Mouse (Mus musculus): ENCODE results near the gene Nop58. TPM values are rescaled to one million over a fixed set of nuclear protein-coding genes. Genes with fewer than 3 reads are reported as not detected.
"Not testable (repeated sequence)": the region's sequence is repeated elsewhere in the genome, so short reads cannot be mapped to it uniquely, and the experiment has no call there.

Nop58 gene
- total RNA-seq, 1 experiment: 569 TPM

DNA sequence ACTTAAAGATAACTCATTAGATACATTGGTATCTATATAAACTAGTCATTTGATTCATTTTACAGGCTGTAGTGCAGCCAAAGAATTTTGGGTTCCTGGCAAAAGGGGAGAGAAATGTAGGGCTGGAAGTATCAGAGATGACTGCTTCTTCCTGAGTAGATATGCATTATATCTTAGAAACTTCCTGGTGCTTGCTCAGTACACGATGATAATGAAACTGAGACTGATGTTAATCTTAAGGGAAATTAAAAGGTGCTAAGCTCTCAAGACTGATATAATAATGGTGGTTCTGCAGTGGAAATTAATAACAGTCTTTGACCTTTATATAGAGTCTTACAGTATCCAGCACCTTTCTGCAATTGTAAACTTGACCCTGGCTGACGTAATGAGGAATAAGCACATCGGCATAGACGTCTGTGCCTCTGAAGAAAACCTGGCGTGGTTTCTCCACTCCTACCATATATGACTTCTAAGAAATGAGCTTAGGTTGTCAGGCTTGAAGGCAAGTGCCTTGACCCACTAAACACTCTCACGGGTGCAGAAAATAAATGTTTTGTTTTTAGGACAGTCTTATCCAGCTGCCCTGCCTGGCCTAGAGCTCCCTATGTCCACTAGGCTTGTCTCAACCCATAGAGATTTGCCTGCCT is 54.1 kb downstream of the Nop58 start:
- TF ChIP-seq ZC3H11A (IDR thresholded peaks at IDR 0.05; ENCODE audit: borderline replicate concordance, low read depth, low read length) (no peak), CHD2 (IDR thresholded peaks at IDR 0.05; ENCODE audit: low read depth, low read length) (no peak), MAFK (IDR thresholded peaks at IDR 0.05; ENCODE audit: insufficient read depth, low read depth, low read length) (no peak), ZNF384 (IDR thresholded peaks at IDR 0.05; ENCODE audit: low read depth, low read length) (no peak), HCFC1 (IDR thresholded peaks at IDR 0.05; ENCODE audit: borderline replicate concordance, insufficient read depth, low read length) (no peak)
- H3K27ac ChIP-seq (ENCODE audit: insufficient read depth, low read depth, low read length, poor library complexity, severe bottlenecking): no peak overlapping the region
- no peaks in the 10 kb centered on the region for H3K9me3 ChIP-seq (ENCODE audit: control insufficient read depth, insufficient read depth, low read depth, low read length)
- no peaks in the 10 kb centered on the region for H3K36me3 ChIP-seq (ENCODE audit: control insufficient read depth, insufficient read depth, low read length, poor library complexity, severe bottlenecking)
- H3K4me3 ChIP-seq (ENCODE audit: insufficient read depth in 1 of 2, low read depth in 1 of 2, low read length in 2 of 2, poor library complexity in 1 of 2, severe bottlenecking in 1 of 2): no peak overlapping the region
- no peak for DNase-seq (ENCODE audit: low read depth, low spot score)
- H3K9ac ChIP-seq (ENCODE audit: insufficient read depth, low read depth, low read length, poor library complexity, severe bottlenecking): no peak overlapping the region
- in situ Hi-C loops (cut with MboI; ENCODE audit: low sequenced_read_pairs in 2 of 2, unreplicated experiment in 2 of 2): no loop called here
- no peaks in the 10 kb centered on the region for H3K4me1 ChIP-seq (ENCODE audit: control insufficient read depth in 2 of 2, insufficient read depth in 2 of 2, low read length in 2 of 2, poor library complexity in 1 of 2)

DNA sequence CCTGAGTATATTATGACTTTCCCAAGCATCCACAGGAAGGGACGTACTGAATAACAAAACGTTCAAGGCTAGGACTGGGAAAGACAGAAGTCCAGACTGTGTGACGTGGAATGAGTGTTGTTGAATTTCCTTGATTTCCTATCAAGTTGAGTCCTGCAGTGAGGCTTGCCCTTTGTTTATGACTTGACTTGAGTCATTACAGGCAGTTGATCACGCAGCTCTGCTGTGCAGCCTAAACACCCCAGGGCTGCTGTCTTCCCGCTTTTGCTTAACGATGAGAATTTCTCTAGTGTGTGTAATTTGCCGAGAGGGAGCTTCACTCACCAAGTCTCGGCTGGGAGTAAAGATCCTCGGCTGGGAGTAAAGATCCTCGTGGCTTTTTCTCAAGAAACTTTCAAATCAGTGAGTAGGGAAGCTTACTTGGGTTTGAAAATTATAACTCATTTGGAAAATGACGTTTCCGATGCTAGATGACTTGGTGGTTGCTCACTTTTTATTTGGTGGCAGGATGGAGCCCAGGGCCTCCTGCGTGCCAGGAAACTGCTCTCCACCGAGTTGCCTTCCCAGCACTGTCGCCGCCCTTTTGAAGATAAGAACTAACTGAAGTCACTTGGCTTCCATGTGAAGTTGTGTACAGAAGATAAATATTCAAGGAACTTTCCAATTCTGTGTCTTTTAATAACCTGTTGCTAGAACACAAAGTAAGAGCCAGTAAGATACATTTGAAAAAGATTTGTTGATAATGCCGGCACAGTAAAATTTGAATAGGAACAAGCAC is 55.0 kb downstream of the Nop58 start:
- in situ Hi-C loops (cut with MboI; ENCODE audit: low sequenced_read_pairs in 2 of 2, unreplicated experiment in 2 of 2): no loop called here

DNA sequence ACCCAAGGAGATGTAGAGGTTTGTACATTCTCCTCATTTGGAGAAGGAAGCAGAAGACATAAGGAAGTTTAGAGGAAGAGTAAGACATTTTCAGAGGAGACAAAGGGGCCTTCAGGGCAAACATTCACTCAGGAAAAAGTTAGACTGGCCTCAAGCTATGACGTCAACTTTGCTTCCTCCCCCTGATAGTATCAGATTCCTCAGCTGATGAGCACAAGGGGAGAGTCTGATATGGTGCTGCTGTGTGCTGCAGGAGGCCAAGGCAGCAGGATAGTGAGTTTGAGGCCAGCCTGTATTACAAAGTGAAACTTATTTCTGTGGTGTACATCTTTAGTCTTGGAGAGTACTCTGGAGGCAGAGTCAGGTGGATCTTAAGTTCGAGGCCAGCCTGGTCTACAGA is 64.3 kb downstream of the Nop58 start:
- no peak overlapping the region for H3K4me3 ChIP-seq (ENCODE audit: insufficient read depth in 1 of 2, low read depth in 1 of 2, low read length in 2 of 2, poor library complexity in 1 of 2, severe bottlenecking in 1 of 2)
- no peaks in the 10 kb centered on the region for H3K9me3 ChIP-seq (ENCODE audit: control insufficient read depth, insufficient read depth, low read depth, low read length)
- in situ Hi-C loops (cut with MboI; ENCODE audit: low sequenced_read_pairs in 2 of 2, unreplicated experiment in 2 of 2): no loop called here
- H3K36me3 ChIP-seq (ENCODE audit: control insufficient read depth, insufficient read depth, low read length, poor library complexity, severe bottlenecking): no peaks in the 10 kb centered on the region
- TF ChIP-seq HCFC1 (IDR thresholded peaks at IDR 0.05; ENCODE audit: borderline replicate concordance, insufficient read depth, low read length) (no peak), CHD2 (IDR thresholded peaks at IDR 0.05; ENCODE audit: low read depth, low read length) (no peak), ZC3H11A (IDR thresholded peaks at IDR 0.05; ENCODE audit: borderline replicate concordance, low read depth, low read length) (no peak), MAFK (IDR thresholded peaks at IDR 0.05; ENCODE audit: insufficient read depth, low read depth, low read length) (no peak), ZNF384 (IDR thresholded peaks at IDR 0.05; ENCODE audit: low read depth, low read length) (no peak)
- no peak for DNase-seq (ENCODE audit: low read depth, low spot score)
- H3K4me1 ChIP-seq (ENCODE audit: control insufficient read depth in 2 of 2, insufficient read depth in 2 of 2, low read length in 2 of 2, poor library complexity in 1 of 2): no peaks in the 10 kb centered on the region
- H3K9ac ChIP-seq (ENCODE audit: insufficient read depth, low read depth, low read length, poor library complexity, severe bottlenecking): no peak overlapping the region
- H3K27ac ChIP-seq (ENCODE audit: insufficient read depth, low read depth, low read length, poor library complexity, severe bottlenecking): no peak overlapping the region

More for the DNA sequence above, 55.0 kb downstream of the Nop58 start:
- TF ChIP-seq MAFK (IDR thresholded peaks at IDR 0.05; ENCODE audit: insufficient read depth, low read depth, low read length): no peak
- TF ChIP-seq HCFC1 (IDR thresholded peaks at IDR 0.05; ENCODE audit: borderline replicate concordance, insufficient read depth, low read length): no peak
- TF ChIP-seq ZC3H11A (IDR thresholded peaks at IDR 0.05; ENCODE audit: borderline replicate concordance, low read depth, low read length): no peak
- TF ChIP-seq ZNF384 (IDR thresholded peaks at IDR 0.05; ENCODE audit: low read depth, low read length): no peak
- TF ChIP-seq CHD2 (IDR thresholded peaks at IDR 0.05; ENCODE audit: low read depth, low read length): no peak
- no peaks in the 10 kb centered on the region for H3K9me3 ChIP-seq (ENCODE audit: control insufficient read depth, insufficient read depth, low read depth, low read length)
- no peaks in the 10 kb centered on the region for H3K4me1 ChIP-seq (ENCODE audit: control insufficient read depth in 2 of 2, insufficient read depth in 2 of 2, low read length in 2 of 2, poor library complexity in 1 of 2)
- H3K36me3 ChIP-seq (ENCODE audit: control insufficient read depth, insufficient read depth, low read length, poor library complexity, severe bottlenecking): no peaks in the 10 kb centered on the region
- no peak overlapping the region for H3K4me3 ChIP-seq (ENCODE audit: insufficient read depth in 1 of 2, low read depth in 1 of 2, low read length in 2 of 2, poor library complexity in 1 of 2, severe bottlenecking in 1 of 2)
- DNase-seq (ENCODE audit: low read depth, low spot score): no peak
- H3K27ac ChIP-seq (ENCODE audit: insufficient read depth, low read depth, low read length, poor library complexity, severe bottlenecking): no peak overlapping the region
- H3K9ac ChIP-seq (ENCODE audit: insufficient read depth, low read depth, low read length, poor library complexity, severe bottlenecking): no peak overlapping the region

DNA sequence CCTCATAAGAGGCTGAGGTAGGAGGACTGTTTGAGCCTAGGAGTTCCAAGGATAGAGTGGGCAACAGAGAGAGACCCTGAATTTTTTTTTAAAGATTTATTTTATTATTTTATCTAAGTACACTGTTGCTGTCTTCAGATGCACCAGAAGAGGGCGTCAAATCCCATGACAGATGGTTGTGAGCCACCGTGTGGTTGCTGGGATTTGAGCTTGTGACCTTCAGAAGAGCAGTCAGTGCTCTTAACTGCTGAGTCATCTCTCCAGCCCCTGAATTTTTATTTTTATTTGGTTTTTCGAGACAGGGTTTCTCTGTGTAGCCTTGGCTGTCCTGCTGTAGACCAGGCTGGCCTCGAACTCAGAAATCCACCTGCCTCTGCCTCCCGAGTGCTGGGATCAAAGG is 65.0 kb downstream of the Nop58 start:
- H3K36me3 ChIP-seq (ENCODE audit: control insufficient read depth, insufficient read depth, low read length, poor library complexity, severe bottlenecking); H3K4me1 ChIP-seq (ENCODE audit: control insufficient read depth in 2 of 2, insufficient read depth in 2 of 2, low read length in 2 of 2, poor library complexity in 1 of 2); H3K4me3 ChIP-seq (ENCODE audit: insufficient read depth in 1 of 2, low read depth in 1 of 2, low read length in 2 of 2, poor library complexity in 1 of 2, severe bottlenecking in 1 of 2); H3K9ac ChIP-seq (ENCODE audit: insufficient read depth, low read depth, low read length, poor library complexity, severe bottlenecking); in situ Hi-C loops (cut with MboI; ENCODE audit: low sequenced_read_pairs in 2 of 2, unreplicated experiment in 2 of 2); H3K9me3 ChIP-seq (ENCODE audit: control insufficient read depth, insufficient read depth, low read depth, low read length); DNase-seq (ENCODE audit: low read depth, low spot score): not testable (repeated sequence)
- peak; percentile 94 for TF ChIP-seq MAFK (IDR thresholded peaks at IDR 0.05; ENCODE audit: insufficient read depth, low read depth, low read length)
- peak overlapping the region; percentile 42; the same call in 1 of the 2 replicates for H3K27ac ChIP-seq (ENCODE audit: insufficient read depth, low read depth, low read length, poor library complexity, severe bottlenecking)
